Mouse (Mus musculus) embryo, embryonic 11.5 days (tissue): Measurements from ENCODE around the gene Cbr3.
"Not testable (repeated sequence)": the region's sequence is repeated elsewhere in the genome, so short reads cannot be mapped to it uniquely, and the experiment has no call there.

Experiments used
- DNase-seq: peaks from one replicate; pipeline ENCODE4 v3.0.0-alpha.2; 2012; ENCODE audit warnings: low read depth, low spot score

Gene Cbr3

GRCm38 (mm10) chr16:93682689-93683507, at the start of gene Cbr3:
Gene Cbr3, plus strand, starts transcription at chr16:93683215.
- DNase-seq = no peak

- no peak for DNase-seq
These were observed 39.0 kb upstream of the Cbr3 start for GRCm38 (mm10) chr16:93644006-93644405.

GRCm38 (mm10) chr16:93648441-93649183, 34.4 kb upstream of the Cbr3 start:
- DNase-seq = no peak

- no peak for DNase-seq
These were observed 15.0 kb upstream of the Cbr3 start for GRCm38 (mm10) chr16:93667976-93668375.

GRCm38 (mm10) chr16:93669521-93669920, 13.5 kb upstream of the Cbr3 start:
- no peak for DNase-seq

GRCm38 (mm10) chr16:93670466-93670865, 12.5 kb upstream of the Cbr3 start:
- DNase-seq = not testable (repeated sequence)

- DNase-seq = no peak
These were observed 12.0 kb upstream of the Cbr3 start for GRCm38 (mm10) chr16:93671064-93671463.

- no peak for DNase-seq
These were observed 6.6 kb upstream of the Cbr3 start for GRCm38 (mm10) chr16:93676376-93676775.

- no peak for DNase-seq
These were observed 4.8 kb upstream of the Cbr3 start for GRCm38 (mm10) chr16:93678206-93678605.

- DNase-seq = no peak
These were observed 3.9 kb upstream of the Cbr3 start for GRCm38 (mm10) chr16:93679165-93679564.

GRCm38 (mm10) chr16:93682156-93682688, 793 bp upstream of the Cbr3 start:
- no peak for DNase-seq

GRCm38 (mm10) chr16:93683508-93684236, 657 bp downstream of the Cbr3 start:
- DNase-seq = no peak

- DNase-seq = no peak
These were observed 1.4 kb downstream of the Cbr3 start for GRCm38 (mm10) chr16:93684441-93684840.

GRCm38 (mm10) chr16:93685783-93686182, 2.8 kb downstream of the Cbr3 start:
- not testable (repeated sequence) for DNase-seq

GRCm38 (mm10) chr16:93686421-93686820, 3.4 kb downstream of the Cbr3 start:
- DNase-seq = no peak

GRCm38 (mm10) chr16:93686945-93687344, 3.9 kb downstream of the Cbr3 start:
- no peak for DNase-seq

GRCm38 (mm10) chr16:93691206-93691841, 8.3 kb downstream of the Cbr3 start:
- no peak for DNase-seq

- no peak for DNase-seq
These were observed 9.7 kb downstream of the Cbr3 start for GRCm38 (mm10) chr16:93692744-93693143.

- DNase-seq = no peak
These were observed 24.1 kb downstream of the Cbr3 start for GRCm38 (mm10) chr16:93707116-93707515.

- no peak for DNase-seq
These were observed 26.2 kb downstream of the Cbr3 start for GRCm38 (mm10) chr16:93709217-93709616.

GRCm38 (mm10) chr16:93710924-93711323, 27.9 kb downstream of the Cbr3 start:
- peak; percentile 62 for DNase-seq
